Mouse (Mus musculus): ENCODE data around the gene Pfn1. TPM values are rescaled to one million over a fixed set of nuclear protein-coding genes. Genes with fewer than 3 reads are reported as not detected.

The Pfn1 gene
- polyA plus RNA-seq, 1 experiment = 1,801 TPM

GRCm38 (mm10) chr11:70655571-70656455 lies 1.4 kb upstream of the Pfn1 start:
- TF ChIP-seq POLR2A (IDR thresholded peaks at IDR 0.05; ENCODE audit: borderline replicate concordance, low read depth, low read length) = no peak
- no peak for TF ChIP-seq CTCF (IDR thresholded peaks at IDR 0.05; ENCODE audit: low read depth, low read length)
- Histone ChIP-seq H3K4me3 (ENCODE audit: insufficient read depth, low read length) (peak overlapping the region; percentile 84), H3K4me1 (ENCODE audit: control insufficient read depth, insufficient read depth, low read length) (peaks cover 35% of the 10 kb centered on the region), H3K27ac (ENCODE audit: insufficient read depth, low read depth, low read length) (peak overlapping the region; percentile 97)

- peak overlapping the region; percentile 97 for H3K27ac ChIP-seq (ENCODE audit: insufficient read depth, low read depth, low read length)
- H3K4me3 ChIP-seq (ENCODE audit: insufficient read depth, low read length) = peak overlapping the region; percentile 84
- no peak for TF ChIP-seq POLR2A (IDR thresholded peaks at IDR 0.05; ENCODE audit: borderline replicate concordance, low read depth, low read length)
- TF ChIP-seq CTCF (IDR thresholded peaks at IDR 0.05; ENCODE audit: low read depth, low read length) = no peak
- peaks cover 40% of the 10 kb centered on the region for H3K4me1 ChIP-seq (ENCODE audit: control insufficient read depth, insufficient read depth, low read length)
Observed at GRCm38 (mm10) chr11:70654923-70655570, 603 bp upstream of the Pfn1 start.

GRCm38 (mm10) chr11:70653345-70654197 lies 873 bp downstream of the Pfn1 start:
- Histone ChIP-seq H3K4me1 (ENCODE audit: control insufficient read depth, insufficient read depth, low read length) (peaks cover 40% of the 10 kb centered on the region), H3K4me3 (ENCODE audit: insufficient read depth, low read length) (peak overlapping the region; percentile 100), H3K27ac (ENCODE audit: insufficient read depth, low read depth, low read length) (peak overlapping the region; percentile 99)
- peak; percentile 51; the same call in 1 of the 2 replicates for TF ChIP-seq POLR2A (IDR thresholded peaks at IDR 0.05; ENCODE audit: borderline replicate concordance, low read depth, low read length)
- no peak for TF ChIP-seq CTCF (IDR thresholded peaks at IDR 0.05; ENCODE audit: low read depth, low read length)

- Histone ChIP-seq H3K4me3 (ENCODE audit: insufficient read depth, low read length) (peak overlapping the region; percentile 100), H3K4me1 (ENCODE audit: control insufficient read depth, insufficient read depth, low read length) (peaks cover 34% of the 10 kb centered on the region), H3K27ac (ENCODE audit: insufficient read depth, low read depth, low read length) (peak overlapping the region; percentile 99)
- TF ChIP-seq CTCF (IDR thresholded peaks at IDR 0.05; ENCODE audit: low read depth, low read length) = no peak
- TF ChIP-seq POLR2A (IDR thresholded peaks at IDR 0.05; ENCODE audit: borderline replicate concordance, low read depth, low read length) = no peak
Observed at GRCm38 (mm10) chr11:70652884-70653344, 1.5 kb downstream of the Pfn1 start.

GRCm38 (mm10) chr11:70652029-70652883 lies 2.2 kb downstream of the Pfn1 start:
- peak overlapping the region; percentile 99 for H3K27ac ChIP-seq (ENCODE audit: insufficient read depth, low read depth, low read length)
- H3K4me3 ChIP-seq (ENCODE audit: insufficient read depth, low read length) = peak overlapping the region; percentile 100
- TF ChIP-seq POLR2A (IDR thresholded peaks at IDR 0.05; ENCODE audit: borderline replicate concordance, low read depth, low read length) (no peak), CTCF (IDR thresholded peaks at IDR 0.05; ENCODE audit: low read depth, low read length) (no peak)
- H3K4me1 ChIP-seq (ENCODE audit: control insufficient read depth, insufficient read depth, low read length) = peaks cover 27% of the 10 kb centered on the region

GRCm38 (mm10) chr11:70651391-70651790 lies 3.1 kb downstream of the Pfn1 start:
- Histone ChIP-seq H3K4me3 (ENCODE audit: insufficient read depth, low read length) (peak overlapping the region; percentile 100), H3K27ac (ENCODE audit: insufficient read depth, low read depth, low read length) (peak overlapping the region; percentile 99), H3K4me1 (ENCODE audit: control insufficient read depth, insufficient read depth, low read length) (peaks cover 20% of the 10 kb centered on the region)
- TF ChIP-seq CTCF (IDR thresholded peaks at IDR 0.05; ENCODE audit: low read depth, low read length) = no peak
- TF ChIP-seq POLR2A (IDR thresholded peaks at IDR 0.05; ENCODE audit: borderline replicate concordance, low read depth, low read length) = no peak

- Histone ChIP-seq H3K4me3 (ENCODE audit: insufficient read depth, low read length) (peak overlapping the region; percentile 31), H3K27ac (ENCODE audit: insufficient read depth, low read depth, low read length) (peak overlapping the region; percentile 30), H3K4me1 (ENCODE audit: control insufficient read depth, insufficient read depth, low read length) (peaks cover 24% of the 10 kb centered on the region)
- TF ChIP-seq POLR2A (IDR thresholded peaks at IDR 0.05; ENCODE audit: borderline replicate concordance, low read depth, low read length) (no peak), CTCF (IDR thresholded peaks at IDR 0.05; ENCODE audit: low read depth, low read length) (no peak)
Observed at GRCm38 (mm10) chr11:70650322-70651175, 3.9 kb downstream of the Pfn1 start.

- no peak for TF ChIP-seq POLR2A (IDR thresholded peaks at IDR 0.05; ENCODE audit: borderline replicate concordance, low read depth, low read length)
- no peak for TF ChIP-seq CTCF (IDR thresholded peaks at IDR 0.05; ENCODE audit: low read depth, low read length)
- H3K4me1 ChIP-seq (ENCODE audit: control insufficient read depth, insufficient read depth, low read length) = peaks cover 28% of the 10 kb centered on the region
Observed at GRCm38 (mm10) chr11:70649185-70649734, 5.2 kb downstream of the Pfn1 start.

More at GRCm38 (mm10) chr11:70649185-70649734, 5.2 kb downstream of the Pfn1 start:
- Histone ChIP-seq H3K4me3 (ENCODE audit: insufficient read depth, low read length) (peak overlapping the region; percentile 92), H3K27ac (ENCODE audit: insufficient read depth, low read depth, low read length) (no peak overlapping the region)

All from bone marrow macrophage, adult 2 months (primary cell).